Comparison of ENCODE assay signal across 7 mouse cellular contexts in genomic region chr6:14901971-14902670, GRCm38 (mm10). TPM values are rescaled to one million over a fixed set of nuclear protein-coding genes. Genes with fewer than 3 reads are reported as not detected.
DNase-seq lines count a peak whose midpoint lies in the region; ATAC-seq and TF ChIP-seq lines count a peak whose summit lies in the region.

No protein-coding gene starts in this region.

- TF ChIP-seq CTCF in CH12.LX (conservative IDR thresholded peaks at IDR 0.05 in 1 of 2, IDR thresholded peaks at IDR 0.05 in 1 of 2; ENCODE audit: low read depth in 2 of 2, low read length in 2 of 2) = no peak
- TF ChIP-seq CTCF in forebrain, postnatal 0 days (IDR thresholded peaks at IDR 0.05; ENCODE audit: low read depth) = no peak

- no peak for TF ChIP-seq EP300 in CH12.LX (IDR thresholded peaks at IDR 0.05; ENCODE audit: low read length)

- peak overlapping the region in 1 of 3 experiments; percentile 40 for H3K4me3 ChIP-seq in CH12.LX (replicated peaks in 1 of 3; ENCODE audit: low read depth in 2 of 3, low read length in 2 of 3, poor library complexity in 1 of 3)
- peak overlapping the region; percentile 71 to 72 for H3K4me3 ChIP-seq in ES-E14 (ENCODE audit: insufficient read depth in 1 of 2, low read depth in 1 of 2, low read length in 2 of 2, poor library complexity in 1 of 2, severe bottlenecking in 1 of 2)
- H3K4me3 ChIP-seq in forebrain, postnatal 0 days (ENCODE audit: low read depth, low read length) = peak overlapping the region; percentile 73
- peak overlapping the region; percentile 58 for H3K4me3 ChIP-seq in liver, embryonic 11.5 days (ENCODE audit: low read depth, low read length)
- peak overlapping the region; percentile 69 for H3K4me3 ChIP-seq in neural tube, embryonic 12.5 days

- no peak for TF ChIP-seq POLR2A in CH12.LX (IDR thresholded peaks at IDR 0.05; ENCODE audit: low read depth, low read length)

- peaks cover 2 to 15% of the 10 kb centered on the region in 2 experiments; a peak in 3 of 4 replicates for H3K4me1 ChIP-seq in CH12.LX (ENCODE audit: control insufficient read depth in 1 of 2, insufficient read depth in 2 of 2)
- H3K4me1 ChIP-seq in ES-E14 (ENCODE audit: control insufficient read depth in 2 of 2, insufficient read depth in 2 of 2, low read length in 2 of 2, poor library complexity in 1 of 2) = peaks cover 0 to 3% of the 10 kb centered on the region in 2 experiments; a peak in 1 of 4 replicates
- H3K4me1 ChIP-seq in forebrain, postnatal 0 days (ENCODE audit: insufficient read depth) = peaks cover 4% of the 10 kb centered on the region; the same call in 1 of the 2 replicates
- H3K4me1 ChIP-seq in liver, embryonic 11.5 days (replicated peaks; ENCODE audit: control insufficient read depth, insufficient read depth, low read length) = peaks cover 3% of the 10 kb centered on the region; the same call in 1 of the 2 replicates
- H3K4me1 ChIP-seq in neural tube, embryonic 12.5 days = peaks cover 41% of the 10 kb centered on the region

- dilution Hi-C loops in CH12.LX (cut with MboI; ENCODE audit: extremely low pct_ligation_motif_present, extremely low pct_unique_long_range_greater_than_20kb, low sequenced_read_pairs) = no loop called here

- 6% methylated on average over 13 of the region's 13 CpGs for WGBS in forebrain, postnatal 0 days
- 4% methylated on average over 13 of the region's 13 CpGs for WGBS in liver, embryonic 11.5 days
- WGBS in neural tube, embryonic 12.5 days = 3% methylated on average over 13 of the region's 13 CpGs

- H3K27ac ChIP-seq in CH12.LX (ENCODE audit: insufficient read depth, low read depth) (no peak overlapping the region), ES-E14 (ENCODE audit: insufficient read depth, low read depth, low read length, poor library complexity, severe bottlenecking) (no peak overlapping the region)
- peak overlapping the region; percentile 82 for H3K27ac ChIP-seq in forebrain, postnatal 0 days (ENCODE audit: low read depth, low read length)
- H3K27ac ChIP-seq in liver, embryonic 11.5 days (ENCODE audit: low read depth, low read length) = no peak overlapping the region
- no peak overlapping the region for H3K27ac ChIP-seq in neural tube, embryonic 12.5 days

- H3K9me3 ChIP-seq in CH12.LX (replicated peaks; ENCODE audit: low read length) (peaks cover 21% of the 10 kb centered on the region), ES-E14 (ENCODE audit: control insufficient read depth, insufficient read depth, low read depth, low read length) (no peaks in the 10 kb centered on the region)
- no peaks in the 10 kb centered on the region for H3K9me3 ChIP-seq in forebrain, postnatal 0 days (ENCODE audit: low read length)
- H3K9me3 ChIP-seq in liver, embryonic 11.5 days (ENCODE audit: control insufficient read depth, low read length) = no peaks in the 10 kb centered on the region
- H3K9me3 ChIP-seq in neural tube, embryonic 12.5 days = no peaks in the 10 kb centered on the region

- no peaks in the 10 kb centered on the region for H3K27me3 ChIP-seq in CH12.LX (replicated peaks)
- H3K27me3 ChIP-seq in forebrain, postnatal 0 days (ENCODE audit: insufficient read depth, low read length) = no peaks in the 10 kb centered on the region
- H3K27me3 ChIP-seq in liver, embryonic 11.5 days (replicated peaks; ENCODE audit: control insufficient read depth, insufficient read depth, low read length) = peaks cover 55% of the 10 kb centered on the region
- no peaks in the 10 kb centered on the region; the same call in 1 of the 2 replicates for H3K27me3 ChIP-seq in neural tube, embryonic 12.5 days (replicated peaks)

- DNase-seq in CH12.LX (ENCODE audit: extremely low read depth) (no peak), ES-E14 (ENCODE audit: low read depth, low spot score) (no peak)
- DNase-seq in forebrain, postnatal 0 days = peak; percentile 29
- peak; percentile 30 for DNase-seq in liver, embryonic 11.5 days (ENCODE audit: low spot score)
- no peak for DNase-seq in urinary bladder, adult 2 months (ENCODE audit: low spot score)
- DNase-seq in right cerebral cortex, postnatal 14 days = no peak

- TF ChIP-seq RAD21 in CH12.LX (IDR thresholded peaks at IDR 0.05; ENCODE audit: low read depth, low read length) = no peak

- H3K79me2 ChIP-seq in CH12.LX (replicated peaks; ENCODE audit: control insufficient read depth, extremely low read depth, insufficient read depth, poor library complexity, severe bottlenecking) = no peaks in the 10 kb centered on the region

- in situ Hi-C loops in CH12.LX (cut with MboI; ENCODE audit: low pct_ligation_motif_present, low pct_unique_long_range_greater_than_20kb, low sequenced_read_pairs) (no loop called here), ES-E14 (cut with MboI; ENCODE audit: low sequenced_read_pairs in 2 of 2, unreplicated experiment in 2 of 2) (no loop called here)

- peak overlapping the region; percentile 54; the same call in 1 of the 2 replicates for H3K4me2 ChIP-seq in CH12.LX (ENCODE audit: insufficient read depth, low read depth, poor library complexity, severe bottlenecking)
- peak overlapping the region; percentile 94 for H3K4me2 ChIP-seq in forebrain, postnatal 0 days (ENCODE audit: low read depth)
- peak overlapping the region; percentile 81 for H3K4me2 ChIP-seq in liver, embryonic 11.5 days
- peak overlapping the region; percentile 92 for H3K4me2 ChIP-seq in neural tube, embryonic 12.5 days (replicated peaks)

- no peak overlapping the region for H3K9ac ChIP-seq in CH12.LX (ENCODE audit: insufficient read depth, low read depth)
- peak overlapping the region; percentile 39; the same call in 1 of the 2 replicates for H3K9ac ChIP-seq in ES-E14 (ENCODE audit: insufficient read depth, low read depth, low read length, poor library complexity, severe bottlenecking)
- H3K9ac ChIP-seq in forebrain, postnatal 0 days = peak overlapping the region; percentile 74
- H3K9ac ChIP-seq in liver, embryonic 11.5 days (ENCODE audit: low read depth, low read length) = peak overlapping the region; percentile 60
- peak overlapping the region; percentile 69 for H3K9ac ChIP-seq in neural tube, embryonic 12.5 days

- H3K36me3 ChIP-seq in CH12.LX (replicated peaks in 1 of 2; ENCODE audit: control insufficient read depth in 1 of 2, insufficient read depth in 1 of 2, low read length in 1 of 2) = no peaks in the 10 kb centered on the region
- no peaks in the 10 kb centered on the region for H3K36me3 ChIP-seq in ES-E14 (ENCODE audit: control insufficient read depth, insufficient read depth, low read length, poor library complexity, severe bottlenecking)
- H3K36me3 ChIP-seq in forebrain, postnatal 0 days (ENCODE audit: insufficient read depth) = no peaks in the 10 kb centered on the region
- H3K36me3 ChIP-seq in liver, embryonic 11.5 days (ENCODE audit: control insufficient read depth, insufficient read depth, low read length) = no peaks in the 10 kb centered on the region
- no peaks in the 10 kb centered on the region for H3K36me3 ChIP-seq in neural tube, embryonic 12.5 days

- no peak for ATAC-seq in forebrain, postnatal 0 days
- no peak for ATAC-seq in liver, embryonic 11.5 days (replicated peaks; ENCODE audit: low FRiP score)
- ATAC-seq in neural tube, embryonic 12.5 days (ENCODE audit: low FRiP score, low read depth) = no peak

TF ChIP-seq in CH12.LX, 34 proteins besides CTCF, POLR2A, EP300 and RAD21 (continues in another document):
- no peak for TF ChIP-seq UBTF (IDR thresholded peaks at IDR 0.05; ENCODE audit: low read depth, low read length)
- TF ChIP-seq E2F4 (IDR thresholded peaks at IDR 0.05; ENCODE audit: insufficient replicate concordance, low read depth, low read length) = no peak
- TF ChIP-seq SIN3A (IDR thresholded peaks at IDR 0.05; ENCODE audit: low read length) = no peak
- no peak for TF ChIP-seq ZNF384 (IDR thresholded peaks at IDR 0.05; ENCODE audit: low read depth, low read length)
- TF ChIP-seq SMC3 (IDR thresholded peaks at IDR 0.05; ENCODE audit: low read depth, low read length) = no peak
- TF ChIP-seq ZKSCAN1 (IDR thresholded peaks at IDR 0.05; ENCODE audit: borderline replicate concordance, low read depth, low read length) = no peak
- TF ChIP-seq MEF2A (IDR thresholded peaks at IDR 0.05; ENCODE audit: borderline replicate concordance, low read depth, low read length) = no peak
- no peak for TF ChIP-seq ZC3H11A (IDR thresholded peaks at IDR 0.05; ENCODE audit: low read depth, low read length)
- TF ChIP-seq CHD2 (IDR thresholded peaks at IDR 0.05; ENCODE audit: low read length) = no peak
- no peak for TF ChIP-seq JUN (IDR thresholded peaks at IDR 0.05; ENCODE audit: insufficient read depth, low read depth, low read length)
- TF ChIP-seq MYC (IDR thresholded peaks at IDR 0.05; ENCODE audit: low read depth, low read length) = no peak
- TF ChIP-seq BHLHE40 (IDR thresholded peaks at IDR 0.05; ENCODE audit: low read depth, low read length) = no peak

TF ChIP-seq in ES-E14, 5 proteins besides CTCF, POLR2A, EP300 and RAD21:
- TF ChIP-seq ZNF384 (IDR thresholded peaks at IDR 0.05; ENCODE audit: low read depth, low read length) (no peak), ZC3H11A (IDR thresholded peaks at IDR 0.05; ENCODE audit: borderline replicate concordance, low read depth, low read length) (no peak), MAFK (IDR thresholded peaks at IDR 0.05; ENCODE audit: insufficient read depth, low read depth, low read length) (no peak), CHD2 (IDR thresholded peaks at IDR 0.05; ENCODE audit: low read depth, low read length) (no peak)

RNA-seq across cellular contexts. Expression of gene Foxp2, which starts 1.0 kb away (rescaled TPM):
- total RNA-seq in CH12.LX (2012; rRNA removed) (not detected in 2 replicates), CH12.LX (2014; rRNA removed) (not detected in 2 replicates), ES-E14 (2012; rRNA removed) (0.09 TPM in 1 of 2 replicates, not detected in the other)
- 0.35 TPM in 1 of 2 replicates, not detected in the other for polyA plus RNA-seq in CH12.LX (2012; ENCODE audit: insufficient read length, low read depth)
- total RNA-seq in forebrain, postnatal 0 days (2014; rRNA removed) = 39.6 and 50.8 TPM in 2 replicates
- polyA plus RNA-seq in forebrain, postnatal 0 days (2015; fragmentation: Nextera tagmentation; extraction: Ambion mirVana) = 18.3 and 37.2 TPM in 2 replicates
- polyA plus RNA-seq in liver, embryonic 11.5 days (2014; fragmentation: Nextera tagmentation; extraction: Ambion mirVana) = 4.9 and 5.8 TPM in 2 replicates
- 26.7 and 27.4 TPM in 2 replicates for polyA plus RNA-seq in neural tube, embryonic 12.5 days (2016; fragmentation: Nextera tagmentation; extraction: Ambion mirVana)
- 13.4 and 20.0 TPM in 2 replicates for polyA plus RNA-seq in urinary bladder, adult 2 months (2012; rRNA removed)

Comparison
In these comparisons a context has a peak if more than half of its experiments do, and no peak if none do; other contexts are left out.
1. DNase-seq: peak in forebrain, postnatal 0 days (single experiment) and liver, embryonic 11.5 days (single experiment); none in CH12.LX (single experiment), ES-E14 (single experiment), urinary bladder, adult 2 months (single experiment) and right cerebral cortex, postnatal 14 days (single experiment).
2. Peak in every context shown above with its lines, with median percentiles within 50 percentile points of each other: H3K4me2 ChIP-seq.